Mouse (Mus musculus) testis, adult 2 months (tissue): Measurements from ENCODE around the gene Cpsf3. TPM values are rescaled to one million over a fixed set of nuclear protein-coding genes. Genes with fewer than 3 reads are reported as not detected.

Experiments used
- H3K27ac ChIP-seq: fragments of 200-500 bp; 2 replicates; pipeline ENCODE4 v1.5.1; 2012; ENCODE audit warnings: low read depth, low read length; ENCODE audit not compliant: control insufficient read depth, insufficient read depth
- H3K27me3 ChIP-seq: fragments of 200-500 bp; 2 replicates; pipeline ENCODE4 v1.6.1; 2012; ENCODE audit warnings: mild to moderate bottlenecking, low read length, moderate library complexity; ENCODE audit not compliant: control insufficient read depth, insufficient read depth
- H3K36me3 ChIP-seq: fragments of 200-500 bp; 2 replicates; pipeline ENCODE4 v1.6.1; 2012; ENCODE audit warnings: mild to moderate bottlenecking, low read length; ENCODE audit not compliant: control insufficient read depth, insufficient read depth
- H3K4me1 ChIP-seq: fragments of 200-500 bp; 2 replicates; pipeline ENCODE4 v1.6.1; 2012; ENCODE audit warnings: low read length; ENCODE audit not compliant: control insufficient read depth, insufficient read depth
- H3K4me3 ChIP-seq: fragments of 200-500 bp; 2 replicates; pipeline ENCODE4 v1.5.1; 2012; ENCODE audit warnings: low read depth, mild to moderate bottlenecking, low read length, moderate library complexity, mixed read lengths; ENCODE audit not compliant: control insufficient read depth
- CTCF ChIP-seq: fragments of 200-500 bp; IDR thresholded peaks from 2 replicates; pipeline ENCODE4 v1.5.1; 2012; ENCODE audit warnings: low read depth, mild to moderate bottlenecking, inconsistent platforms, low read length, moderate library complexity; ENCODE audit not compliant: control insufficient read depth, insufficient read depth, insufficient replicate concordance
- POLR2A ChIP-seq: fragments of 200-500 bp; IDR thresholded peaks from 2 replicates; pipeline ENCODE4 v1.6.1; 2012; ENCODE audit warnings: low read depth, mild to moderate bottlenecking, inconsistent platforms, low read length, moderate library complexity; ENCODE audit not compliant: control insufficient read depth
- polyA plus RNA-seq: library from polyadenylated mRNA; depleted of rRNA; stranded (reverse); fragments of >200 nt; gene quantifications from 2 replicates; pipeline ENCODE4 v1.2.3, GENCODE M21; 2012; rRNA removed

Gene Cpsf3
- polyA plus RNA-seq, 1 experiment: 21.6 TPM

DNA sequence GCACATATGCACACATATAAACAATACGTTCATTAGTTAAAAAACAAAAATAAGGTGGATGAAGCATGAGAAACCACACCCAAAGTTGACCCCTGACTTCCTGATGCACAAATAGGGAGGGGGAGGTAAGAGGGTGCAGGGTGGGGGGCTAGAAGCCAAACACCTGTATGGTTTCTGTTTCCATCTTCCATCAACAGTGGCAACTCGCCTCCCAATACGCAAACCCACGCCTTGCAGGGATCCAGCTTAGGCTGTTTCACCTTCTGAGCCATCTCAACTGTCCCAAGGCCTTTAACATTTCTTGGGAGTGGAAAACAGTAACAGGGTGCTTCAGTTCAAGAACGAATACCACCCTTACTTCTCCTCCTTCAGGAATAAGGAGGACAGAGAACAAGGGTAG is 52.0 kb downstream of the Cpsf3 start:
- Histone ChIP-seq H3K27ac (no peak overlapping the region), H3K27me3 (no peaks in the 10 kb centered on the region), H3K4me1 (no peaks in the 10 kb centered on the region), H3K36me3 (no peaks in the 10 kb centered on the region; the same call in 1 of the 2 replicates), H3K4me3 (no peak overlapping the region)
- TF ChIP-seq CTCF: no peak

DNA sequence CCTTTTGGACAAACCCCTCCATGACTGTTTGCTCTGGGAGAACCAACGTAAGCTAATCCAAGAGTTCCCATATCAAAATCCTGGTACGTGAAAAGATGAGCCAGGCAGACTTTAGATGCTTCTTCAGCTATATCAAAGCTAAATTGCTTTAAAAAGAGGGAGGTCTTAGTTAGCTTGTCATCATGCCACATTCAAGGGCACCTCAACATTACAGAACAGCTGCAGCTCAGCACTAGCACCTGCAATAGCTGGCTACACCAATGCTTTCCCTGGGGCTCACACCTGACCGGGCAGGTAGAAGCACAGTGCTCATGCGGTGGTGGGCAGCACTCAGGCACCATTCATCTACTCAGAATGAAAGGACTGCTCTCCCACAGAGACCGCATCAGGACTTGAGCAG is 55.5 kb downstream of the Cpsf3 start:
- H3K4me1 ChIP-seq: no peaks in the 10 kb centered on the region
- no peak overlapping the region for H3K4me3 ChIP-seq
- no peaks in the 10 kb centered on the region for H3K36me3 ChIP-seq
- H3K27me3 ChIP-seq: no peaks in the 10 kb centered on the region
- no peak overlapping the region for H3K27ac ChIP-seq
- TF ChIP-seq POLR2A (no peak), CTCF (no peak)

DNA sequence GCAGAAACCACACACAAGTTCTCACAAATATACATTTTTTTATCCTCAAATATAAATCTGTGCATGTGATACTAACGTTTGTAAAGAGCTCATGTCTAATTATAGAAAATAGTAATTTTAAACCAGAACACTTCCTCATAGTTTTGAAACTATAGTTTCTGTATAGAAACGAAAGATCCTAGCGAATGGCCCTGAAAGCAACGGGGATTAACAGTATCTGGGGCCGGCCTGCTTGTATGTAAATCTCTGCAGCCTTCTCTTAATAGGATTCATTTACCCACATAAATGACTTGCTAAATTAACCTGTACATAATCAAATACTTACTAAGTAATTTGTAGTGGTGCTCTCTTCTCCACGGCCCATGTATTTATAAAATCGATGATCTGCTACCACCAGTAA is 61.8 kb downstream of the Cpsf3 start:
- no peaks in the 10 kb centered on the region for H3K4me1 ChIP-seq
- H3K27me3 ChIP-seq: no peaks in the 10 kb centered on the region
- no peak for TF ChIP-seq POLR2A
- no peak overlapping the region for H3K27ac ChIP-seq
- H3K4me3 ChIP-seq: no peak overlapping the region
- H3K36me3 ChIP-seq: peaks cover 2% of the 10 kb centered on the region; the same call in 1 of the 2 replicates

DNA sequence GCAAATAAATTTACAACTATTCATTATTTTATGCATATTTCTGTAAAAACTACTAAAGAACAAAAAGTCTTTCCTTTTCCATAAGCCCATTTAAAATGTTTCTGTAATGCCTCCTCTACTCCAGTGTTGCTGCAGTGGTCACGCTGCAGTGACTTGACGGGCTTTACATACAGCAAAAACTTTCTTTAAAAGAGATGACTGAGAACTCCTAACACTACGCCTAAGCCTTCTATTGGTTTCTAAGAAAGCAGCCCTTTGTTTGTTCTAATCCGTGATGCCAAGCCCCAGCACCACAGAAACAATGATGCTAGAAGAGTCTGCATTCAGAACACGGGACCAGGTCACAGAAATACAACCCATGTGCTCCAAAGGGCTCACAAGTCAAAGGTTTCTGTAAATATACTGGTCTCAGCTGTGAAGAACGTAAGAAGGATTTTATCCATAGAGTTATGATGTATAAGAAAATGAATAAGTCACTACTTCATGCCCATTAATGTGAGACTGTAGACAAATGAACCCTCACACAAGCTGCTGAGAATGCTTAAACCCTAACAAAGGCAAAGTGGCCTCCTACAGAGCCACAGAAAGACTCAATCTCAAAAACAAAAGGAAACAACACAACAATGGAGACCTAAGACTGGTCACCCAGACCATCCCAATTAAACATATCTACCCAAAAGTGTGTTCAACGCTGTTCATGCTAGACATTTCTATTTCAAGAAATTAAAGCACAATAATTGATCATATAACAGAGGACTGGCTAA is 65.1 kb downstream of the Cpsf3 start:
- Histone ChIP-seq H3K27ac (no peak overlapping the region), H3K4me1 (no peaks in the 10 kb centered on the region), H3K4me3 (no peak overlapping the region), H3K36me3 (peaks cover 4% of the 10 kb centered on the region), H3K27me3 (no peaks in the 10 kb centered on the region)
- TF ChIP-seq CTCF (no peak), POLR2A (no peak)

DNA sequence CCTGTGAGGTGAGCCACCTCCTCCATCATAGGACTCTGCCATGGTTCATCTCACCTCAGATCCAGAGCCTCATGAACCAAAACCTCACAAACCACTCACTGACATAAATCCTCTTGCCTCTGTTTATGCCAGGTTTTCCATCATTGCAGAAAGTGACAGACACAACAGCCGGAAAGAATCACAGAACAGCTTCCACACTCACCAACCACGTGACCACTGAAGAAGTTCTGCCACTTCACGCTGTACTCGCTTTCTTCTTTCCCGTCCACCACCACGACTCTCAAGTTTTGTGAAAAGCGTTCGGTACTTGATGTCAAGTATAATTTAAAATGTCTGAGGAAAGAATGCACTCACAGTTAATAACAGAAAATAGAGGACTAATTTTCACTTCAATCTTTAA is 68.5 kb downstream of the Cpsf3 start:
- H3K4me1 ChIP-seq: no peaks in the 10 kb centered on the region
- no peak for TF ChIP-seq CTCF
- TF ChIP-seq POLR2A: no peak
- no peak overlapping the region for H3K4me3 ChIP-seq
- H3K36me3 ChIP-seq: peaks cover 4% of the 10 kb centered on the region
- no peak overlapping the region for H3K27ac ChIP-seq
- H3K27me3 ChIP-seq: no peaks in the 10 kb centered on the region

DNA sequence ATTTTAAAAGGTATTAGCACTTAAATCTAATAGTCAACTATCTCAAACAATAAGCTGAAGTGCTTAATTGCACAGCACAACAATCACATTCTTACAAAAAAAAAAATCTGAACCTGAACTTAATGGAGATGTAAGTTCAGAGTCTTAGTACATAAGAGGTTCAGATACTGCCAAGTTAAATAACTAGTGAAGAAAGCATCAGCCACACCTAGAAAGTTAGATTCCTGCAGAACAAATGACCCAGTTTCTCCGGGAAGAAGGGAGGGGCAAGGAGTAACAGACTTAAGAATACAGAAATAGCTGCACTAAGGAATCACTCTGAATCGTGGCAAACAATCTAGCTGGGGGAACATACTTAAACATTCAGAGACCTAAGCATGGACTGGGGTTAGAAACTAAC is 77.5 kb downstream of the Cpsf3 start:
- Histone ChIP-seq H3K27me3 (no peaks in the 10 kb centered on the region), H3K4me3 (no peak overlapping the region), H3K27ac (no peak overlapping the region), H3K4me1 (no peaks in the 10 kb centered on the region; the same call in 1 of the 2 replicates), H3K36me3 (0 out of 2 replicates have a peak, but pooled peaks cover 1% of the 10 kb centered on the region)
- TF ChIP-seq POLR2A (no peak), CTCF (no peak)

DNA sequence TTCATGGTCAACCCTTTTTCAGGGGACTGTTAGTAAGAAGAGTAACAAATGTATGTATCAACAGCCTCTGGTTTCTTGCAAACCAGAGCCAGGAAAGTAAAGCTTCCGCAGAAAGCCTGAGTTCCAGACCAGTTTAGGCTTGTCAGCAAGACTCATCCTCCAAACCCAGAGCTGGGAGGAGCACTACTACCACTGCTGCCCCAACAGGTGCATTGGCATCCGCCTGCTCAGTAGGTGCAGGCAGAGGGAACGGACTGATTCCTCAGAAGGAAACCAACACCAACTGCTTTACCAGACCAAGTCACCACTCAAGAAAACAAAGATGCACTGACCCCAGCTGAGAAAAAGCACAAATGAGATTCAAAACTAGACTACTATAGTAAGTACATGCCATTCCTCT is 78.0 kb downstream of the Cpsf3 start:
- no peak for TF ChIP-seq POLR2A
- TF ChIP-seq CTCF: no peak
- Histone ChIP-seq H3K4me3 (no peak overlapping the region), H3K4me1 (no peaks in the 10 kb centered on the region; the same call in 1 of the 2 replicates), H3K27me3 (no peaks in the 10 kb centered on the region), H3K27ac (no peak overlapping the region), H3K36me3 (0 out of 2 replicates have a peak, but pooled peaks cover 1% of the 10 kb centered on the region)

Other genes starting within 250 kb of the Cpsf3 start
- gene Itgb1bp1, start 893 bp downstream of the Cpsf3 start, polyA plus RNA-seq: 135 and 139 TPM in 2 replicates
- 18.2 and 18.3 TPM in 2 replicates for gene Iah1, start 31.0 kb downstream of the Cpsf3 start, polyA plus RNA-seq
- 8.5 and 17.8 TPM in 2 replicates for gene Adam17, start 88.2 kb downstream of the Cpsf3 start, polyA plus RNA-seq
- gene Ywhaq, start 132.2 kb downstream of the Cpsf3 start, polyA plus RNA-seq: 100 and 101 TPM in 2 replicates